Mouse (Mus musculus): ENCODE results near the gene Jak1. TPM values are rescaled to one million over a fixed set of nuclear protein-coding genes. Genes with fewer than 3 reads are reported as not detected.

Jak1 gene
- polyA plus RNA-seq, 1 experiment: 109 TPM

- H3K27ac ChIP-seq (ENCODE audit: control insufficient read depth, insufficient read depth, low read length): peak overlapping the region; percentile 9
- peaks cover 36% of the 10 kb centered on the region for H3K4me1 ChIP-seq (replicated peaks; ENCODE audit: control insufficient read depth, insufficient read depth, low read length)
- TF ChIP-seq POLR2A (IDR thresholded peaks at IDR 0.05; ENCODE audit: control insufficient read depth, extremely low read depth, insufficient read depth, low read length, poor library complexity): no peak
- TF ChIP-seq CTCF (IDR thresholded peaks at IDR 0.05; ENCODE audit: borderline replicate concordance, control insufficient read depth, extremely low read depth, insufficient read depth, low read length, poor library complexity): no peak
- no peaks in the 10 kb centered on the region for H3K27me3 ChIP-seq (ENCODE audit: control insufficient read depth, insufficient read depth, low read length)
- no peak overlapping the region for H3K4me3 ChIP-seq (ENCODE audit: control insufficient read depth, insufficient read depth, low read length)
- WGBS: 15% methylated on average over 13 of the region's 13 CpGs
- DNase-seq: no peak
- H3K36me3 ChIP-seq (ENCODE audit: control insufficient read depth, insufficient read depth, low read length): no peaks in the 10 kb centered on the region
Observed at GRCm38 (mm10) chr4:101252781-101253622, 12.1 kb downstream of the Jak1 start.

GRCm38 (mm10) chr4:101252016-101252415, 13.1 kb downstream of the Jak1 start:
- H3K36me3 ChIP-seq (ENCODE audit: control insufficient read depth, insufficient read depth, low read length): no peaks in the 10 kb centered on the region
- TF ChIP-seq POLR2A (IDR thresholded peaks at IDR 0.05; ENCODE audit: control insufficient read depth, extremely low read depth, insufficient read depth, low read length, poor library complexity): no peak
- TF ChIP-seq CTCF (IDR thresholded peaks at IDR 0.05; ENCODE audit: borderline replicate concordance, control insufficient read depth, extremely low read depth, insufficient read depth, low read length, poor library complexity): no peak
- DNase-seq: no peak
- no peaks in the 10 kb centered on the region for H3K27me3 ChIP-seq (ENCODE audit: control insufficient read depth, insufficient read depth, low read length)
- no peak overlapping the region for H3K4me3 ChIP-seq (ENCODE audit: control insufficient read depth, insufficient read depth, low read length)
- peaks cover 38% of the 10 kb centered on the region for H3K4me1 ChIP-seq (replicated peaks; ENCODE audit: control insufficient read depth, insufficient read depth, low read length)
- no peak overlapping the region for H3K27ac ChIP-seq (ENCODE audit: control insufficient read depth, insufficient read depth, low read length)

- no peak for TF ChIP-seq CTCF (IDR thresholded peaks at IDR 0.05; ENCODE audit: borderline replicate concordance, control insufficient read depth, extremely low read depth, insufficient read depth, low read length, poor library complexity)
- no peak for TF ChIP-seq POLR2A (IDR thresholded peaks at IDR 0.05; ENCODE audit: control insufficient read depth, extremely low read depth, insufficient read depth, low read length, poor library complexity)
- no peaks in the 10 kb centered on the region for H3K27me3 ChIP-seq (ENCODE audit: control insufficient read depth, insufficient read depth, low read length)
- H3K4me3 ChIP-seq (ENCODE audit: control insufficient read depth, insufficient read depth, low read length): no peak overlapping the region
- DNase-seq: no peak
- H3K4me1 ChIP-seq (replicated peaks; ENCODE audit: control insufficient read depth, insufficient read depth, low read length): peaks cover 35% of the 10 kb centered on the region
- WGBS: 35% methylated on average over 5 of the region's 6 CpGs
- no peaks in the 10 kb centered on the region for H3K36me3 ChIP-seq (ENCODE audit: control insufficient read depth, insufficient read depth, low read length)
- H3K27ac ChIP-seq (ENCODE audit: control insufficient read depth, insufficient read depth, low read length): no peak overlapping the region
Observed at GRCm38 (mm10) chr4:101249977-101250743, 14.9 kb downstream of the Jak1 start.

- Histone ChIP-seq H3K36me3 (ENCODE audit: control insufficient read depth, insufficient read depth, low read length) (no peaks in the 10 kb centered on the region), H3K4me3 (ENCODE audit: control insufficient read depth, insufficient read depth, low read length) (no peak overlapping the region), H3K4me1 (replicated peaks; ENCODE audit: control insufficient read depth, insufficient read depth, low read length) (peaks cover 19% of the 10 kb centered on the region), H3K27ac (ENCODE audit: control insufficient read depth, insufficient read depth, low read length) (no peak overlapping the region), H3K27me3 (ENCODE audit: control insufficient read depth, insufficient read depth, low read length) (no peaks in the 10 kb centered on the region)
- no peak for DNase-seq
- TF ChIP-seq POLR2A (IDR thresholded peaks at IDR 0.05; ENCODE audit: control insufficient read depth, extremely low read depth, insufficient read depth, low read length, poor library complexity) (no peak), CTCF (IDR thresholded peaks at IDR 0.05; ENCODE audit: borderline replicate concordance, control insufficient read depth, extremely low read depth, insufficient read depth, low read length, poor library complexity) (no peak)
- 31% methylated on average over 2 of the region's 2 CpGs for WGBS
Observed at GRCm38 (mm10) chr4:101247355-101247754, 17.7 kb downstream of the Jak1 start.

- Histone ChIP-seq H3K4me1 (replicated peaks; ENCODE audit: control insufficient read depth, insufficient read depth, low read length) (peaks cover 13% of the 10 kb centered on the region), H3K27ac (ENCODE audit: control insufficient read depth, insufficient read depth, low read length) (no peak overlapping the region), H3K4me3 (ENCODE audit: control insufficient read depth, insufficient read depth, low read length) (no peak overlapping the region), H3K36me3 (ENCODE audit: control insufficient read depth, insufficient read depth, low read length) (no peaks in the 10 kb centered on the region), H3K27me3 (ENCODE audit: control insufficient read depth, insufficient read depth, low read length) (no peaks in the 10 kb centered on the region)
- no peak for DNase-seq
- WGBS: 59% methylated on average over 2 of the region's 2 CpGs
- TF ChIP-seq CTCF (IDR thresholded peaks at IDR 0.05; ENCODE audit: borderline replicate concordance, control insufficient read depth, extremely low read depth, insufficient read depth, low read length, poor library complexity): no peak
- no peak for TF ChIP-seq POLR2A (IDR thresholded peaks at IDR 0.05; ENCODE audit: control insufficient read depth, extremely low read depth, insufficient read depth, low read length, poor library complexity)
Observed at GRCm38 (mm10) chr4:101246569-101246968, 18.5 kb downstream of the Jak1 start.

GRCm38 (mm10) chr4:101244257-101245011, 20.6 kb downstream of the Jak1 start:
- H3K4me3 ChIP-seq (ENCODE audit: control insufficient read depth, insufficient read depth, low read length): no peak overlapping the region
- DNase-seq: no peak
- 10% methylated on average over 6 of the region's 6 CpGs for WGBS
- peak overlapping the region; percentile 4; the same call in 1 of the 2 replicates for H3K27ac ChIP-seq (ENCODE audit: control insufficient read depth, insufficient read depth, low read length)
- no peak for TF ChIP-seq POLR2A (IDR thresholded peaks at IDR 0.05; ENCODE audit: control insufficient read depth, extremely low read depth, insufficient read depth, low read length, poor library complexity)
- no peak for TF ChIP-seq CTCF (IDR thresholded peaks at IDR 0.05; ENCODE audit: borderline replicate concordance, control insufficient read depth, extremely low read depth, insufficient read depth, low read length, poor library complexity)
- no peaks in the 10 kb centered on the region for H3K27me3 ChIP-seq (ENCODE audit: control insufficient read depth, insufficient read depth, low read length)
- peaks cover 12% of the 10 kb centered on the region for H3K4me1 ChIP-seq (replicated peaks; ENCODE audit: control insufficient read depth, insufficient read depth, low read length)
- H3K36me3 ChIP-seq (ENCODE audit: control insufficient read depth, insufficient read depth, low read length): no peaks in the 10 kb centered on the region

All from thymus, adult 2 months (tissue).